Mouse (Mus musculus) lung, adult 2 months (tissue): ENCODE results near the gene Desi2. TPM values are rescaled to one million over a fixed set of nuclear protein-coding genes. Genes with fewer than 3 reads are reported as not detected.
"Not testable (repeated sequence)": the region's sequence is repeated elsewhere in the genome, so short reads cannot be mapped to it uniquely, and the experiment has no call there.

Experiments used
- DNase-seq: peaks from one replicate; pipeline ENCODE4 v3.0.0; 2022
- H3K4me1 ChIP-seq: fragments of 200-500 bp; 2 replicates; pipeline ENCODE4 v1.6.1; 2011; ENCODE audit warnings: low read length; ENCODE audit not compliant: control insufficient read depth, insufficient read depth
- H3K4me3 ChIP-seq: fragments of 200-500 bp; replicated peaks from 2 replicates; pipeline ENCODE3; 2011; ENCODE audit warnings: low read depth, mild to moderate bottlenecking, control low read depth, low read length; ENCODE audit errors: extremely low read depth
- CTCF ChIP-seq: fragments of 200-500 bp; IDR thresholded peaks from 2 replicates; pipeline ENCODE4 v1.5.1; 2011; ENCODE audit warnings: mild to moderate bottlenecking, low read length, control low read depth; ENCODE audit not compliant: insufficient read depth
- POLR2A ChIP-seq: fragments of 200-500 bp; IDR thresholded peaks from 2 replicates; pipeline ENCODE4 v1.6.1; 2011; ENCODE audit warnings: low read depth, mild to moderate bottlenecking, control low read depth, low read length, borderline replicate concordance; ENCODE audit errors: extremely low read depth
- WGBS: fragments of 180-500 bp; shearing (Covaris S2); methylation state at CpG from one replicate; pipeline ENCODE4 v1.1.7; 2018; 5-methylcytosine and 5-hydroxymethylcytosine counted together
- polyA plus RNA-seq: library from polyadenylated mRNA; depleted of rRNA; stranded (reverse); fragments of >200 nt; gene quantifications from 2 replicates; pipeline ENCODE4 v1.2.3, GENCODE M21; 2012; rRNA removed

Gene Desi2
- polyA plus RNA-seq, 1 experiment: 7.3 TPM

- no peak for DNase-seq
- WGBS: 57% methylated on average over 8 of the region's 8 CpGs
Observed at GRCm38 (mm10) chr1:178287601-178288176, 100.5 kb downstream of the Desi2 start.

DNA sequence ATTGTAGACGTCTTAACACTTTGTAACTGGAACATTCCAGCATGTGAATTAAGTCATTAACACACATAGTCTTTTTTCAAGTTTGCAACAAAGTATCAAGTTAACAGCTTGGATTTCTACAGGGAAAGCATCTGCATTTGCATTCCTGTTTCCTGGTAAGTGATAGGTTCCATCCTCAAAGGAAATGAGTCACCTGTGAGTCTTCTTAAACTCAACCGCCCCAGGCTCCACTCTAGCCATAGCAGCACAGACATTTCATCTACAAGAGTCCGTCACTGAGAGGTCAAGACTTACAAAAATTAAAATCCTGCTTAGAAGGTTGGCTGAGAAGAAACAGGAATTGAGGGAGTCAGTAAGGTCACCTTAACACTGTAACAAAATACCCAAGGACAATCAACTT, 104.5 kb downstream of the Desi2 start:
- no peaks in the 10 kb centered on the region for H3K4me1 ChIP-seq
- WGBS: 70% methylated on average over 3 of the region's 3 CpGs
- no peak for TF ChIP-seq CTCF
- no peak for TF ChIP-seq POLR2A

More at GRCm38 (mm10) chr1:178287601-178288176, 100.5 kb downstream of the Desi2 start:
- Histone ChIP-seq H3K4me1 (no peaks in the 10 kb centered on the region), H3K4me3 (no peak overlapping the region)
- no peak for TF ChIP-seq CTCF
- no peak for TF ChIP-seq POLR2A

GRCm38 (mm10) chr1:178294051-178294450, 106.8 kb downstream of the Desi2 start:
- Histone ChIP-seq H3K4me3 (no peak overlapping the region), H3K4me1 (no peaks in the 10 kb centered on the region)
- 89% methylated on average over 1 of the region's 1 CpGs for WGBS
- DNase-seq: no peak
- TF ChIP-seq POLR2A (no peak), CTCF (no peak)

More for the DNA sequence above, 104.5 kb downstream of the Desi2 start:
- no peak overlapping the region for H3K4me3 ChIP-seq
- DNase-seq: no peak

DNA sequence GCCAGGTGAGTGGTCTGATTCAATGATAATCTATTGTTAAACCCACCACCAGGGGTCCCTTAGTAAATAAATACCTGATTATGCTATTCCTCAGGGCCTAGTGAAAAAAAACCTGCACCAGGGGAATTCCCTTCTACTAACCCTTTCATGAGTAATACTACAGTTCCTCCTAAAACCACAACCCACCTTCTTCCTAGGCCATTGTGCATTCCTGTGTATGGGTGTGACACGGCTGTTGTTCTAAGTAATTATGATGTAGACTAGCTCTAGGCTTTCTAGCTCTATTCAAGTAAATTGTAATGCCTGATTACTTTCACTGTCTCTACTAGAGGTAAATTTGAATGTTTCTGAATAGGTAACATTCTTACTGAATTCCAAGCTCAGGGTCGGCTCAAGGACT, 114.0 kb downstream of the Desi2 start:
- not testable (repeated sequence) for H3K4me3 ChIP-seq, H3K4me1 ChIP-seq, DNase-seq
- 82% methylated on average over 2 of the region's 2 CpGs for WGBS

- no peak for TF ChIP-seq POLR2A
- peak; percentile 57 for TF ChIP-seq CTCF
- Histone ChIP-seq H3K4me1 (no peaks in the 10 kb centered on the region), H3K4me3 (no peak overlapping the region)
- DNase-seq: peak; percentile 69
- WGBS: 22% methylated on average over 3 of the region's 3 CpGs
Observed at GRCm38 (mm10) chr1:178303425-178303824, 116.2 kb downstream of the Desi2 start.

Other genes with a start within 250 kb of the Desi2 start
- gene Catspere2, start 204.0 kb upstream of the Desi2 start, polyA plus RNA-seq: 1.4 and 2.3 TPM in 2 replicates
- 7.3 and 12.4 TPM in 2 replicates for gene Cox20, start 131.7 kb downstream of the Desi2 start, polyA plus RNA-seq
- gene Hnrnpu, start 150.4 kb downstream of the Desi2 start, polyA plus RNA-seq: 48.3 and 65.0 TPM in 2 replicates
- gene Efcab2, start 218.7 kb downstream of the Desi2 start, polyA plus RNA-seq: 0.38 and 0.82 TPM in 2 replicates